Mouse (Mus musculus): ENCODE measurements around the gene Esr1.

The Esr1 gene

GRCm38 (mm10) chr10:4620596-4621504, 9.5 kb downstream of the Esr1 start:
- DNase-seq: peak; percentile 74

GRCm38 (mm10) chr10:4621505-4621815, 10.1 kb downstream of the Esr1 start:
- DNase-seq: no peak

- no peak for DNase-seq
Observed at GRCm38 (mm10) chr10:4623319-4623718, 11.9 kb downstream of the Esr1 start.

- peak; percentile 34 for DNase-seq
Observed at GRCm38 (mm10) chr10:4624581-4624980, 13.2 kb downstream of the Esr1 start.

- DNase-seq: no peak
Observed at GRCm38 (mm10) chr10:4625300-4625699, 13.9 kb downstream of the Esr1 start.

- no peak for DNase-seq
Observed at GRCm38 (mm10) chr10:4626432-4626831, 15.0 kb downstream of the Esr1 start.

- DNase-seq: no peak
Observed at GRCm38 (mm10) chr10:4626996-4627395, 15.6 kb downstream of the Esr1 start.

- DNase-seq: no peak
Observed at GRCm38 (mm10) chr10:4627415-4627814, 16.0 kb downstream of the Esr1 start.

GRCm38 (mm10) chr10:4629314-4629713, 17.9 kb downstream of the Esr1 start:
- DNase-seq: no peak

GRCm38 (mm10) chr10:4632211-4632704, 20.9 kb downstream of the Esr1 start:
- DNase-seq: no peak

GRCm38 (mm10) chr10:4633287-4634030, 22.1 kb downstream of the Esr1 start:
- no peak for DNase-seq

GRCm38 (mm10) chr10:4635740-4636139, 24.3 kb downstream of the Esr1 start:
- DNase-seq: peak; percentile 35

GRCm38 (mm10) chr10:4646074-4646473, 34.7 kb downstream of the Esr1 start:
- peak; percentile 10 for DNase-seq

GRCm38 (mm10) chr10:4646851-4647250, 35.5 kb downstream of the Esr1 start:
- DNase-seq: no peak

- no peak for DNase-seq
Observed at GRCm38 (mm10) chr10:4665380-4665779, 54.0 kb downstream of the Esr1 start.

- DNase-seq: no peak
Observed at GRCm38 (mm10) chr10:4667006-4667405, 55.6 kb downstream of the Esr1 start.

- no peak for DNase-seq
Observed at GRCm38 (mm10) chr10:4670053-4670452, 58.7 kb downstream of the Esr1 start.

- peak; percentile 29 for DNase-seq
Observed at GRCm38 (mm10) chr10:4671876-4672275, 60.5 kb downstream of the Esr1 start.

- no peak for DNase-seq
Observed at GRCm38 (mm10) chr10:4673311-4673816, 62.0 kb downstream of the Esr1 start.

GRCm38 (mm10) chr10:4674983-4675592, 63.7 kb downstream of the Esr1 start:
- DNase-seq: peak; percentile 53

GRCm38 (mm10) chr10:4683106-4683505, 71.7 kb downstream of the Esr1 start:
- no peak for DNase-seq

- DNase-seq: no peak
Observed at GRCm38 (mm10) chr10:4683711-4684265, 72.4 kb downstream of the Esr1 start.

- no peak for DNase-seq
Observed at GRCm38 (mm10) chr10:4694336-4694865, 83.0 kb downstream of the Esr1 start.
